Mouse (Mus musculus): ENCODE data around the gene Defa22. TPM values are rescaled to one million over a fixed set of nuclear protein-coding genes. Genes with fewer than 3 reads are reported as not detected.
"Not testable (repeated sequence)": the region's sequence is repeated elsewhere in the genome, so short reads cannot be mapped to it uniquely, and the experiment has no call there.

Defa22 gene
- total RNA-seq (2021): not detected
- long read RNA-seq, experiment 1: 0 reads
- long read RNA-seq, experiment 2: 0 reads

DNA sequence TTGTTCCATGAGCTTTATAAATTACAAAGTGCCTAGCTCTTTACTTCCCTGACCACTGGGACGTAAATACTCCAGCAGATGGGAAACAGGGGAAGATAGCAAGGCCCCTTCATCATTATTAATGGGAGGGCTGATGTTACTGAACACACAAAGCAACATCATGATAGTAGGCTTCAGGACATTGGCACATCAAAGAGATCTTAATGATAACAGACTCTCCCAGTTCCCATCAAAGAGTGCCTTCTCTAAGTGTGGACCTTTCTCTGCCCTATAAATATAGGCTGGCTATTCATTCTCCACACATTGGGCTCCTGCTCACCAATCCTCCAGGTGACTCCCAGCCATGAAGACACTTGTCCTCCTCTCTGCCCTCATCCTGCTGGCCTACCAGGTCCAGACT, at the start of gene Defa22:
TSS of gene Defa22 (plus strand) at position 301 of the 400 bp plus-strand sequence.
- H3K4me3 ChIP-seq; DNase-seq (ENCODE audit: low spot score in 2 of 2); H3K27ac ChIP-seq: not testable (repeated sequence)

GRCm38 (mm10) chr8:21134342-21134741, 27.7 kb upstream of the Defa22 start, which contains the start of gene Defa30:
Gene Defa30 (plus strand): TSS chr8:21134642.
- H3K27ac ChIP-seq; H3K4me3 ChIP-seq; DNase-seq (ENCODE audit: low spot score in 2 of 2): not testable (repeated sequence)

DNA sequence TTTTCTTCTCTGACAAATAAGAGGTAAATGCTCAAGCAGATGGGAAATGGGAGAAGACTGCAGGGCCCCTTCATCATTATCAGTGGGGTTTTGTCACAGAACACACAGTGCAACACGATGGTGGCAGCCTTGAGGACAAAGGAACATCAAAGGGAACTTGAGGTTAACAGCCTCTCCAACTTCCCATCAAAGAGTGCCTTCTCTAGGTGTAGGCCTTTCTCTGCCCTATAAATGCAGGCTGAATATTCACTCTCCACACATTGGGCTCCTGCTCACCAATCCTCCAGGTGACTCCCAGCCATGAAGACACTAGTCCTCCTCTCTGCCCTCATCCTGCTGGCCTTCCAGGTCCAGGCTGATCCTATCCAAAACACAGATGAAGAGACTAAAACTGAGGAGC, 29.2 kb downstream of the Defa22 start, which contains the start of gene Defa31:
TSS of gene Defa31 (plus strand) at position 301 of the 400 bp plus-strand sequence.
- DNase-seq (ENCODE audit: low spot score in 2 of 2); H3K4me3 ChIP-seq; H3K27ac ChIP-seq: not testable (repeated sequence)

DNA sequence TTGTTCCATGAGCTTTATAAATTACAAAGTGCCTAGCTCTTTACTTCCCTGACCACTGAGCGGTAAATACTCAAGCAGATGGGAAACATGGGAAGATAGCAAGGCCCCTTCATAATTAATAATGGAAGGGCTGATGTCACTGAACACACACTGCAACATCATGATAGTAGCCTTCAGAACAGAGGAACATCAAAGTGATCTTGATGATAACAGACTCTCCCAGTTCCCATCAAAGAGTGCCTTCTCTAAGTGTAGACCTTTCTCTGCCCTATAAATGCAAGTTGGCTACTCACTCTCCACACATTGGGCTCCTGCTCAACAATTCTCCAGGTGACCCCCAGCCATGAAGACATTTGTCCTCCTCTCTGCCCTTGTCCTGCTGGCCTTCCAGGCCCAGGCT, 39.2 kb downstream of the Defa22 start, which contains the start of gene Gm15293:
TSS of gene Gm15293 (plus strand) at position 301 of the 400 bp plus-strand sequence.
- DNase-seq (ENCODE audit: low spot score in 2 of 2); H3K27ac ChIP-seq; H3K4me3 ChIP-seq: not testable (repeated sequence)

Other genes starting within 250 kb of the Defa22 start
- gene Gm6040, start 240.2 kb upstream of the Defa22 start, total RNA-seq (2021): not detected
- not detected for gene AY761185, start 217.6 kb upstream of the Defa22 start, total RNA-seq (2021)
- not detected for gene Defa21, start 136.7 kb upstream of the Defa22 start, total RNA-seq (2021)
- not detected for gene Defa23, start 107.2 kb upstream of the Defa22 start, total RNA-seq (2021)
- gene Defa35, start 97.2 kb upstream of the Defa22 start, total RNA-seq (2021): not detected
- gene Defa25, start 77.8 kb upstream of the Defa22 start, total RNA-seq (2021): not detected
- gene Gm14851, start 66.2 kb upstream of the Defa22 start, total RNA-seq (2021): not detected
- gene Defa30, start 27.6 kb upstream of the Defa22 start, total RNA-seq (2021): not detected
- not detected for gene Defa31, start 29.3 kb downstream of the Defa22 start, total RNA-seq (2021)
- not detected for gene Gm15293, start 39.3 kb downstream of the Defa22 start, total RNA-seq (2021)
- not detected for gene Gm15292, start 87.5 kb downstream of the Defa22 start, total RNA-seq (2021)
- not detected for gene Defa27, start 153.3 kb downstream of the Defa22 start, total RNA-seq (2021)
- not detected for gene Defa29, start 164.7 kb downstream of the Defa22 start, total RNA-seq (2021)
- not detected for gene Defa2, start 216.2 kb downstream of the Defa22 start, total RNA-seq (2021)
- gene Defa33, start 229.5 kb downstream of the Defa22 start, total RNA-seq (2021): not detected